Mouse (Mus musculus) MEL (cell line): ENCODE data around the gene Mael. TPM values are rescaled to one million over a fixed set of nuclear protein-coding genes. Genes with fewer than 3 reads are reported as not detected.

Experiments used
- DNase-seq: peaks from one replicate; pipeline ENCODE4 v3.0.0; 2011; ENCODE audit warnings: low read depth, low spot score
- H3K27ac ChIP-seq: 2 replicates; pipeline ENCODE4 v1.5.1; 2012; ENCODE audit warnings: low read depth, mild to moderate bottlenecking, control low read depth, low read length, moderate library complexity; ENCODE audit not compliant: control insufficient read depth
- H3K27me3 ChIP-seq, 2 experiments: fragments of 150-350 bp in 1 of 2; sonication (generic) in 1 of 2; 2 replicates each; pipeline ENCODE4 v1.6.1; 2012; ENCODE audit warnings: low read length in 2 of 2, mild to moderate bottlenecking in 2 of 2, improper control_type of control experiment in 1 of 2, moderate library complexity in 1 of 2; ENCODE audit not compliant: insufficient read depth in 2 of 2, control insufficient read depth in 1 of 2
- H3K36me3 ChIP-seq, 2 experiments: 2 replicates each; pipeline ENCODE4 v1.6.1; 2012 to 2014; ENCODE audit warnings: low read length in 2 of 2, improper control_type of control experiment in 1 of 2, inconsistent platforms in 1 of 2, mild to moderate bottlenecking in 1 of 2; ENCODE audit not compliant: insufficient read depth in 2 of 2, control insufficient read depth in 1 of 2
- H3K4me1 ChIP-seq, 2 experiments: fragments of 150-350 bp in 1 of 2; sonication (generic) in 1 of 2; 2 replicates each; pipeline ENCODE4 v1.6.1; 2012; ENCODE audit warnings: low read length in 2 of 2, improper control_type of control experiment in 1 of 2, mild to moderate bottlenecking in 1 of 2; ENCODE audit not compliant: insufficient read depth in 2 of 2, control insufficient read depth in 1 of 2
- H3K4me3 ChIP-seq, 2 experiments: fragments of 150-350 bp in 1 of 2; sonication (generic) in 1 of 2; 2 replicates each; pipeline ENCODE4 v1.5.1; 2012; ENCODE audit warnings: low read depth in 2 of 2, low read length in 2 of 2, mild to moderate bottlenecking in 2 of 2, moderate library complexity in 2 of 2, control low read depth in 1 of 2, improper control_type of control experiment in 1 of 2; ENCODE audit not compliant: control insufficient read depth in 1 of 2, insufficient read depth in 1 of 2
- H3K79me2 ChIP-seq: 2 replicates; pipeline ENCODE4 v1.6.1; 2012; ENCODE audit warnings: mild to moderate bottlenecking, low read length, moderate library complexity; ENCODE audit not compliant: control insufficient read depth, poor library complexity, insufficient read depth
- H3K9ac ChIP-seq: 2 replicates; pipeline ENCODE4 v1.6.1; 2012; ENCODE audit warnings: low read depth, mild to moderate bottlenecking, control low read depth, low read length, moderate library complexity; ENCODE audit not compliant: control insufficient read depth, poor library complexity, severe bottlenecking
- H3K9me3 ChIP-seq: fragments of 150-350 bp; sonication (generic); replicated peaks from 2 replicates; pipeline ENCODE4 v1.6.1; 2012; ENCODE audit warnings: mild to moderate bottlenecking, low read length, improper control_type of control experiment, moderate library complexity; ENCODE audit not compliant: insufficient read depth
- CHD1 ChIP-seq: IDR thresholded peaks from 2 replicates; pipeline ENCODE4 v1.6.1; 2012; ENCODE audit warnings: low read depth, mild to moderate bottlenecking, inconsistent platforms, low read length, improper control_type of control experiment
- CHD2 ChIP-seq: IDR thresholded peaks from 2 replicates; pipeline ENCODE4 v1.6.1; 2011; ENCODE audit warnings: low read length, improper control_type of control experiment
- CTCF ChIP-seq, 3 experiments: IDR thresholded peaks in 2 of 3; conservative IDR thresholded peaks in 1 of 3; 2 replicates each; pipeline ENCODE4 v1.5.1; 2011 to 2012; ENCODE audit warnings: low read length in 3 of 3, low read depth in 2 of 3, mild to moderate bottlenecking in 2 of 3, improper control_type of control experiment in 1 of 3, inconsistent platforms in 1 of 3, mixed read lengths in 1 of 3, moderate library complexity in 1 of 3; ENCODE audit not compliant: control insufficient read depth in 1 of 3, insufficient read depth in 1 of 3, poor library complexity in 1 of 3, severe bottlenecking in 1 of 3
- ELF1 ChIP-seq: IDR thresholded peaks from 2 replicates; pipeline ENCODE4 v1.6.1; 2014; ENCODE audit warnings: low read depth, mild to moderate bottlenecking, inconsistent platforms, low read length, improper control_type of control experiment, moderate library complexity
- HCFC1 ChIP-seq: IDR thresholded peaks from 2 replicates; pipeline ENCODE4 v1.6.1; 2012; ENCODE audit warnings: low read depth, mild to moderate bottlenecking, inconsistent platforms, low read length, improper control_type of control experiment, moderate library complexity
- KAT2A ChIP-seq: conservative IDR thresholded peaks from 2 replicates; pipeline ENCODE4 v1.6.1; 2012; ENCODE audit warnings: low read depth, low read length, improper control_type of control experiment, inconsistent platforms
- MAFK ChIP-seq: IDR thresholded peaks from 2 replicates; pipeline ENCODE4 v1.6.1; 2011; ENCODE audit warnings: low read depth, mild to moderate bottlenecking, low read length, improper control_type of control experiment, borderline replicate concordance
- MAZ ChIP-seq: IDR thresholded peaks from 2 replicates; pipeline ENCODE4 v1.6.1; 2012; ENCODE audit warnings: low read depth, mild to moderate bottlenecking, inconsistent platforms, low read length, improper control_type of control experiment
- MXI1 ChIP-seq: IDR thresholded peaks from 2 replicates; pipeline ENCODE4 v1.6.1; 2011; ENCODE audit warnings: mild to moderate bottlenecking, low read depth, low read length, improper control_type of control experiment
- MYB ChIP-seq: IDR thresholded peaks from 2 replicates; pipeline ENCODE4 v1.6.1; 2011; ENCODE audit warnings: mild to moderate bottlenecking, low read depth, low read length, improper control_type of control experiment
- MYC ChIP-seq: IDR thresholded peaks from 2 replicates; pipeline ENCODE4 v1.6.1; 2011; ENCODE audit warnings: low read depth, mild to moderate bottlenecking, low read length, improper control_type of control experiment, moderate library complexity
- NRF1 ChIP-seq: IDR thresholded peaks from 2 replicates; pipeline ENCODE4 v1.6.1; 2014; ENCODE audit warnings: low read depth, mild to moderate bottlenecking, inconsistent platforms, low read length, improper control_type of control experiment, moderate library complexity; ENCODE audit not compliant: poor library complexity, insufficient read depth, severe bottlenecking
- POLR2A ChIP-seq, 2 experiments: IDR thresholded peaks; 2 replicates each; pipeline ENCODE4 v1.6.1; 2011 to 2012; ENCODE audit warnings: low read length in 2 of 2, mild to moderate bottlenecking in 2 of 2, control low read depth in 1 of 2, improper control_type of control experiment in 1 of 2, low read depth in 1 of 2, moderate library complexity in 1 of 2; ENCODE audit not compliant: control insufficient read depth in 1 of 2, insufficient read depth in 1 of 2, poor library complexity in 1 of 2
- POLR2AphosphoS2 ChIP-seq: IDR thresholded peaks from 2 replicates; pipeline ENCODE4 v1.6.1; 2011; ENCODE audit warnings: low read length, improper control_type of control experiment
- SIN3A ChIP-seq: IDR thresholded peaks from 2 replicates; pipeline ENCODE4 v1.6.1; 2012; ENCODE audit warnings: low read length, improper control_type of control experiment, inconsistent platforms
- TCF12 ChIP-seq: IDR thresholded peaks from 2 replicates; pipeline ENCODE4 v1.6.1; 2014; ENCODE audit warnings: low read depth, mild to moderate bottlenecking, inconsistent platforms, low read length, improper control_type of control experiment, moderate library complexity
- UBTF ChIP-seq: IDR thresholded peaks from 2 replicates; pipeline ENCODE4 v1.6.1; 2012; ENCODE audit warnings: low read depth, mild to moderate bottlenecking, inconsistent platforms, low read length, improper control_type of control experiment, moderate library complexity, borderline replicate concordance; ENCODE audit not compliant: insufficient read depth
- USF1 ChIP-seq: IDR thresholded peaks from 2 replicates; pipeline ENCODE4 v1.6.1; 2014; ENCODE audit warnings: low read depth, mild to moderate bottlenecking, inconsistent platforms, low read length, improper control_type of control experiment, moderate library complexity
- ZC3H11A ChIP-seq: IDR thresholded peaks from 2 replicates; pipeline ENCODE4 v1.6.1; 2012; ENCODE audit warnings: low read depth, mild to moderate bottlenecking, inconsistent platforms, low read length, improper control_type of control experiment
- ZMIZ1 ChIP-seq: IDR thresholded peaks from 2 replicates; pipeline ENCODE4 v1.6.1; 2012; ENCODE audit warnings: low read depth, mild to moderate bottlenecking, inconsistent platforms, low read length, improper control_type of control experiment, moderate library complexity
- ZNF384 ChIP-seq: IDR thresholded peaks from 2 replicates; pipeline ENCODE4 v1.6.1; 2012; ENCODE audit warnings: low read depth, mild to moderate bottlenecking, inconsistent platforms, low read length, improper control_type of control experiment
- polyA plus RNA-seq, 2 experiments: library from polyadenylated mRNA; stranded (reverse) in 1 of 2; unstranded in 1 of 2; fragments of >175 nt in 1 of 2; fragments of >200 nt in 1 of 2; gene quantifications; 2 replicates each; pipeline versions ENCODE4 v1.2.1 to v1.2.4; 2012; ENCODE audit warnings: low replicate concordance in 2 of 2, low read depth in 1 of 2; ENCODE audit not compliant: insufficient read length in 2 of 2, insufficient read depth in 1 of 2, missing spikeins in 1 of 2
- total RNA-seq: library from RNA; depleted of rRNA; stranded (reverse); fragments of 300-350 nt; gene quantifications from 2 replicates; pipeline ENCODE4 v1.2.3, GENCODE M21; 2012

The Mael gene
- total and polyA plus RNA-seq, 3 experiments = not detected

GRCm38 (mm10) chr1:166205159-166205558 is 33.4 kb downstream of the Mael start:
- Histone ChIP-seq H3K79me2 (no peaks in the 10 kb centered on the region), H3K36me3 (no peaks in the 10 kb centered on the region), H3K27ac (no peak overlapping the region), H3K9me3 (no peaks in the 10 kb centered on the region), H3K27me3 (peaks cover 2 to 4% of the 10 kb centered on the region in 2 experiments; a peak in 2 of 4 replicates), H3K4me1 (no peaks in the 10 kb centered on the region), H3K4me3 (no peak overlapping the region), H3K9ac (no peak overlapping the region)
- no peak for DNase-seq
- TF ChIP-seq ZC3H11A (no peak), SIN3A (no peak), CHD1 (no peak), CTCF (IDR thresholded peaks at IDR 0.05 in 2 of 3, conservative IDR thresholded peaks at IDR 0.05 in 1 of 3; ENCODE audit: control insufficient read depth in 1 of 3, insufficient read depth in 1 of 3, low read depth in 2 of 3, low read length in 3 of 3, poor library complexity in 1 of 3, severe bottlenecking in 1 of 3) (no peak), POLR2AphosphoS2 (no peak), UBTF (no peak), ZMIZ1 (no peak), ELF1 (no peak), CHD2 (no peak), USF1 (no peak), NRF1 (no peak), MYB (no peak), POLR2A (IDR thresholded peaks at IDR 0.05; ENCODE audit: control insufficient read depth in 1 of 2, insufficient read depth in 1 of 2, low read depth in 1 of 2, low read length in 2 of 2, poor library complexity in 1 of 2) (no peak), MAFK (no peak), ZNF384 (no peak), TCF12 (no peak)

GRCm38 (mm10) chr1:166204171-166204570 is 34.4 kb downstream of the Mael start:
- H3K27ac ChIP-seq = no peak overlapping the region
- peaks cover 1 to 2% of the 10 kb centered on the region in 2 experiments; a peak in 2 of 4 replicates for H3K27me3 ChIP-seq
- no peaks in the 10 kb centered on the region for H3K4me1 ChIP-seq
- H3K9ac ChIP-seq = no peak overlapping the region
- no peak for DNase-seq
- H3K36me3 ChIP-seq = no peaks in the 10 kb centered on the region
- no peak for TF ChIP-seq ELF1
- no peak for TF ChIP-seq SIN3A
- no peak for TF ChIP-seq MXI1
- no peak for TF ChIP-seq HCFC1
- TF ChIP-seq KAT2A = no peak
- TF ChIP-seq MAZ = no peak
- TF ChIP-seq CHD1 = no peak
- TF ChIP-seq MYC = no peak
- no peak for TF ChIP-seq POLR2AphosphoS2
- TF ChIP-seq, all 39 proteins: peak for 0
- H3K9me3 ChIP-seq = no peaks in the 10 kb centered on the region
- H3K4me3 ChIP-seq = no peak overlapping the region
- no peaks in the 10 kb centered on the region for H3K79me2 ChIP-seq
